Mouse (Mus musculus): ENCODE data around the gene Prlh. TPM values are rescaled to one million over a fixed set of nuclear protein-coding genes. Genes with fewer than 3 reads are reported as not detected.

Gene Prlh
- polyA plus RNA-seq, 1 experiment from 2014 or later, result not detected

GRCm38 (mm10) chr1:90939980-90940379 lies 12.9 kb upstream of the Prlh start:
- 76% methylated on average over 4 of the region's 4 CpGs for WGBS
- no peak overlapping the region for H3K27ac ChIP-seq (ENCODE audit: low read depth, low read length)
- H3K4me1 ChIP-seq (ENCODE audit: control insufficient read depth, insufficient read depth, low read length), result no peaks in the 10 kb centered on the region

DNA sequence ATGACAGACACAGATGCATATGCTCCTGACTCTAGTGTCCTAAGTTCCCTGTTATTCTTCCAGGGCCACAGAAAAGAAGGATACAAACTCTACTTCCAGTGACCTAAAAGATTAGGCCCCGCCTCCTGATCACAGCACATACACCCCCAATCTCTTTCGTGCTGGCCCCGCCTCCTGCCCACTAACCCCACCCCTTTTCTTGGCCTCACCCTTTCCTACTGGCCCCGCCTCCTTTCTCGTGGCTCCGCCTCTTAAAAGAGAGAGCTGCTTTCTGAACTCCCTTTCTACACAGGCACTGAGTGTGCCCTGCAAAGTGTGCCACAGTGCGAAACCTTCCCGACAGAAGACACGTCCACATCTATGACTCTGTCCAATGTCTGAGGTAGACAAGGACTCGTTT lies 7.7 kb upstream of the Prlh start:
- Histone ChIP-seq H3K27me3 (ENCODE audit: control insufficient read depth, insufficient read depth, low read length) (no peaks in the 10 kb centered on the region), H3K9ac (ENCODE audit: low read depth, low read length) (no peak overlapping the region), H3K27ac (ENCODE audit: low read depth, low read length) (no peak overlapping the region), H3K36me3 (ENCODE audit: control insufficient read depth, insufficient read depth, low read length) (no peaks in the 10 kb centered on the region), H3K4me3 (ENCODE audit: low read length) (no peak overlapping the region), H3K9me3 (ENCODE audit: control insufficient read depth, low read length) (no peaks in the 10 kb centered on the region), H3K4me2 (replicated peaks; ENCODE audit: low read depth, low read length) (no peak overlapping the region), H3K4me1 (ENCODE audit: control insufficient read depth, insufficient read depth, low read length) (no peaks in the 10 kb centered on the region)
- ATAC-seq (ENCODE audit: low FRiP score, low TSS enrichment), result no peak
- 59% methylated on average over 10 of the region's 10 CpGs for WGBS

More at GRCm38 (mm10) chr1:90939980-90940379, 12.9 kb upstream of the Prlh start:
- H3K9me3 ChIP-seq (ENCODE audit: control insufficient read depth, low read length), result no peaks in the 10 kb centered on the region
- H3K36me3 ChIP-seq (ENCODE audit: control insufficient read depth, insufficient read depth, low read length), result no peaks in the 10 kb centered on the region
- no peak overlapping the region for H3K9ac ChIP-seq (ENCODE audit: low read depth, low read length)
- no peak overlapping the region for H3K4me2 ChIP-seq (replicated peaks; ENCODE audit: low read depth, low read length)
- no peak overlapping the region for H3K4me3 ChIP-seq (ENCODE audit: low read length)
- H3K27me3 ChIP-seq (ENCODE audit: control insufficient read depth, insufficient read depth, low read length), result no peaks in the 10 kb centered on the region
- ATAC-seq (ENCODE audit: low FRiP score, low TSS enrichment), result no peak

GRCm38 (mm10) chr1:90947252-90947651 lies 5.7 kb upstream of the Prlh start:
- no peak overlapping the region for H3K4me3 ChIP-seq (ENCODE audit: low read length)
- no peaks in the 10 kb centered on the region for H3K9me3 ChIP-seq (ENCODE audit: control insufficient read depth, low read length)
- no peaks in the 10 kb centered on the region for H3K4me1 ChIP-seq (ENCODE audit: control insufficient read depth, insufficient read depth, low read length)
- H3K36me3 ChIP-seq (ENCODE audit: control insufficient read depth, insufficient read depth, low read length), result no peaks in the 10 kb centered on the region
- 67% methylated on average over 2 of the region's 2 CpGs for WGBS
- no peak for ATAC-seq (ENCODE audit: low FRiP score, low TSS enrichment)
- H3K9ac ChIP-seq (ENCODE audit: low read depth, low read length), result no peak overlapping the region
- no peaks in the 10 kb centered on the region for H3K27me3 ChIP-seq (ENCODE audit: control insufficient read depth, insufficient read depth, low read length)
- no peak overlapping the region for H3K4me2 ChIP-seq (replicated peaks; ENCODE audit: low read depth, low read length)
- no peak overlapping the region for H3K27ac ChIP-seq (ENCODE audit: low read depth, low read length)

GRCm38 (mm10) chr1:90949309-90949708 lies 3.6 kb upstream of the Prlh start:
- no peak overlapping the region for H3K9ac ChIP-seq (ENCODE audit: low read depth, low read length)
- no peaks in the 10 kb centered on the region for H3K9me3 ChIP-seq (ENCODE audit: control insufficient read depth, low read length)
- H3K4me1 ChIP-seq (ENCODE audit: control insufficient read depth, insufficient read depth, low read length), result no peaks in the 10 kb centered on the region
- no peak for ATAC-seq (ENCODE audit: low FRiP score, low TSS enrichment)
- no peak overlapping the region for H3K4me2 ChIP-seq (replicated peaks; ENCODE audit: low read depth, low read length)
- WGBS, result 64% methylated on average over 9 of the region's 9 CpGs
- H3K36me3 ChIP-seq (ENCODE audit: control insufficient read depth, insufficient read depth, low read length), result no peaks in the 10 kb centered on the region
- H3K27ac ChIP-seq (ENCODE audit: low read depth, low read length), result no peak overlapping the region
- no peaks in the 10 kb centered on the region for H3K27me3 ChIP-seq (ENCODE audit: control insufficient read depth, insufficient read depth, low read length)
- no peak overlapping the region for H3K4me3 ChIP-seq (ENCODE audit: low read length)

DNA sequence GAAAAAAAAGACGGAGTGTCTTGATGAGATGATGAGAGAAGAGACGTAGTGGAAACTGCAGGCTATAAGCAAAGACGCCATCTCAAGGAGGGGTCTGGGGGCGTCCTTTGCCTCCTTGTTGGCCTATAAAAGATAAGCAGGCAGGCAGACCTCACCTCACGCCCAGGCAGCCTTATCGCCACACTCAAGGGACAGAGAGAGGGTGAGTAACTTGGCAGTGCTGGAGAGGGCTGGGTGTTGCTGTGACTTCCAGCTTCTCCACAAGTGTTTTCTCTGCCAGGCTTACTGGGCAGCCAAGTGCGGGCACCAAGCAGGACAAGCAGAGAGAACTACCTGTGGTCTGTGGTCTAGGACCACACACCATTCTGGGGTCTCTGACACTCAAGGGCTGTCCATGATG lies 1.2 kb upstream of the Prlh start:
- no peak for ATAC-seq (ENCODE audit: low FRiP score, low TSS enrichment)
- no peaks in the 10 kb centered on the region for H3K4me1 ChIP-seq (ENCODE audit: control insufficient read depth, insufficient read depth, low read length)
- H3K9me3 ChIP-seq (ENCODE audit: control insufficient read depth, low read length), result no peaks in the 10 kb centered on the region
- no peak overlapping the region for H3K9ac ChIP-seq (ENCODE audit: low read depth, low read length)
- H3K4me2 ChIP-seq (replicated peaks; ENCODE audit: low read depth, low read length), result no peak overlapping the region
- WGBS, result 85% methylated on average over 7 of the region's 7 CpGs
- no peak overlapping the region for H3K27ac ChIP-seq (ENCODE audit: low read depth, low read length)
- H3K4me3 ChIP-seq (ENCODE audit: low read length), result no peak overlapping the region
- no peaks in the 10 kb centered on the region for H3K27me3 ChIP-seq (ENCODE audit: control insufficient read depth, insufficient read depth, low read length)
- H3K36me3 ChIP-seq (ENCODE audit: control insufficient read depth, insufficient read depth, low read length), result no peaks in the 10 kb centered on the region

GRCm38 (mm10) chr1:90953688-90954087 lies 780 bp downstream of the Prlh start:
- no peaks in the 10 kb centered on the region for H3K4me1 ChIP-seq (ENCODE audit: control insufficient read depth, insufficient read depth, low read length)
- H3K4me3 ChIP-seq (ENCODE audit: low read length), result no peak overlapping the region
- WGBS, result 76% methylated on average over 11 of the region's 11 CpGs
- no peak overlapping the region for H3K4me2 ChIP-seq (replicated peaks; ENCODE audit: low read depth, low read length)
- no peak overlapping the region for H3K9ac ChIP-seq (ENCODE audit: low read depth, low read length)
- no peaks in the 10 kb centered on the region for H3K9me3 ChIP-seq (ENCODE audit: control insufficient read depth, low read length)
- no peaks in the 10 kb centered on the region for H3K27me3 ChIP-seq (ENCODE audit: control insufficient read depth, insufficient read depth, low read length)
- ATAC-seq (ENCODE audit: low FRiP score, low TSS enrichment), result no peak
- no peaks in the 10 kb centered on the region for H3K36me3 ChIP-seq (ENCODE audit: control insufficient read depth, insufficient read depth, low read length)
- H3K27ac ChIP-seq (ENCODE audit: low read depth, low read length), result no peak overlapping the region

GRCm38 (mm10) chr1:90956245-90957096 lies 3.6 kb downstream of the Prlh start:
- H3K9me3 ChIP-seq (ENCODE audit: control insufficient read depth, low read length), result no peaks in the 10 kb centered on the region
- H3K27me3 ChIP-seq (ENCODE audit: control insufficient read depth, insufficient read depth, low read length), result no peaks in the 10 kb centered on the region; the same call in 1 of the 2 replicates
- H3K27ac ChIP-seq (ENCODE audit: low read depth, low read length), result no peak overlapping the region
- H3K4me1 ChIP-seq (ENCODE audit: control insufficient read depth, insufficient read depth, low read length), result no peaks in the 10 kb centered on the region
- H3K4me3 ChIP-seq (ENCODE audit: low read length), result no peak overlapping the region
- no peak overlapping the region for H3K4me2 ChIP-seq (replicated peaks; ENCODE audit: low read depth, low read length)
- no peak overlapping the region for H3K9ac ChIP-seq (ENCODE audit: low read depth, low read length)
- peak; percentile 81 for ATAC-seq (ENCODE audit: low FRiP score, low TSS enrichment)
- 31% methylated on average over 7 of the region's 7 CpGs for WGBS
- no peaks in the 10 kb centered on the region for H3K36me3 ChIP-seq (ENCODE audit: control insufficient read depth, insufficient read depth, low read length)

DNA sequence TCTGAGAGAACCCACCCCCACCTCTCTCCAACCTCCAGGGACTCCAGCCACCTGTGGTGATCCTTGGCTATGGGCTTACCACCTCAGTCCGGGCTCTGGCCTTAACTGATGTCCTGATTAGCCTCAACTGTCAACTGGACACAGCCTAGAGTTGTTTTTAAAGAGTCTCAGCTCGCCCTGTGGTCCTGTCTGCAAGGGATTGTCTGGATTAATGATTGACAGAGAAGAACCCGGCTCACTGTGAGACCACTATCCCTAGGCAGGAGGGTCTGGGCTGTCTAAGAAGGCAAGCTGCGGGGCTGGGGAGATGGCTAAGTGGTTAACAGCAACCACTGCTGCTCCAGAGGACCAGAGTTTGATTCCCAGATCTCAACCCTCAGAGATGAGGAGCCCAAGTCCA lies 9.6 kb downstream of the Prlh start:
- Histone ChIP-seq H3K4me3 (ENCODE audit: low read length) (no peak overlapping the region), H3K9me3 (ENCODE audit: control insufficient read depth, low read length) (no peaks in the 10 kb centered on the region), H3K9ac (ENCODE audit: low read depth, low read length) (no peak overlapping the region), H3K36me3 (ENCODE audit: control insufficient read depth, insufficient read depth, low read length) (no peaks in the 10 kb centered on the region), H3K4me2 (replicated peaks; ENCODE audit: low read depth, low read length) (no peak overlapping the region), H3K27me3 (ENCODE audit: control insufficient read depth, insufficient read depth, low read length) (no peaks in the 10 kb centered on the region; the same call in 1 of the 2 replicates), H3K27ac (ENCODE audit: low read depth, low read length) (peak overlapping the region; percentile 61; the same call in 1 of the 2 replicates), H3K4me1 (ENCODE audit: control insufficient read depth, insufficient read depth, low read length) (peaks cover 17% of the 10 kb centered on the region; the same call in 1 of the 2 replicates)
- ATAC-seq (ENCODE audit: low FRiP score, low TSS enrichment), result peak; percentile 45; the same call in 1 of the 2 replicates
- 45% methylated on average over 4 of the region's 4 CpGs for WGBS

- 11% methylated on average over 3 of the region's 3 CpGs for WGBS
- Histone ChIP-seq H3K27ac (ENCODE audit: low read depth, low read length) (peak overlapping the region; percentile 61; the same call in 1 of the 2 replicates), H3K27me3 (ENCODE audit: control insufficient read depth, insufficient read depth, low read length) (no peaks in the 10 kb centered on the region; the same call in 1 of the 2 replicates), H3K4me1 (ENCODE audit: control insufficient read depth, insufficient read depth, low read length) (peaks cover 17% of the 10 kb centered on the region; the same call in 1 of the 2 replicates), H3K36me3 (ENCODE audit: control insufficient read depth, insufficient read depth, low read length) (no peaks in the 10 kb centered on the region), H3K9me3 (ENCODE audit: control insufficient read depth, low read length) (no peaks in the 10 kb centered on the region), H3K4me3 (ENCODE audit: low read length) (no peak overlapping the region), H3K9ac (ENCODE audit: low read depth, low read length) (no peak overlapping the region), H3K4me2 (replicated peaks; ENCODE audit: low read depth, low read length) (no peak overlapping the region)
- peak; percentile 80 for ATAC-seq (ENCODE audit: low FRiP score, low TSS enrichment)
Measured at GRCm38 (mm10) chr1:90962994-90963393, 10.1 kb downstream of the Prlh start.
